Mouse (Mus musculus) testis, adult 2 months (tissue): ENCODE data around the gene Rprd1b. TPM values are rescaled to one million over a fixed set of nuclear protein-coding genes. Genes with fewer than 3 reads are reported as not detected.

Experiments used
- H3K27ac ChIP-seq: fragments of 200-500 bp; 2 replicates; pipeline ENCODE4 v1.5.1; 2012; ENCODE audit warnings: low read depth, low read length; ENCODE audit not compliant: control insufficient read depth, insufficient read depth
- H3K27me3 ChIP-seq: fragments of 200-500 bp; 2 replicates; pipeline ENCODE4 v1.6.1; 2012; ENCODE audit warnings: mild to moderate bottlenecking, low read length, moderate library complexity; ENCODE audit not compliant: control insufficient read depth, insufficient read depth
- H3K36me3 ChIP-seq: fragments of 200-500 bp; 2 replicates; pipeline ENCODE4 v1.6.1; 2012; ENCODE audit warnings: mild to moderate bottlenecking, low read length; ENCODE audit not compliant: control insufficient read depth, insufficient read depth
- H3K4me1 ChIP-seq: fragments of 200-500 bp; 2 replicates; pipeline ENCODE4 v1.6.1; 2012; ENCODE audit warnings: low read length; ENCODE audit not compliant: control insufficient read depth, insufficient read depth
- H3K4me3 ChIP-seq: fragments of 200-500 bp; 2 replicates; pipeline ENCODE4 v1.5.1; 2012; ENCODE audit warnings: low read depth, mild to moderate bottlenecking, low read length, moderate library complexity, mixed read lengths; ENCODE audit not compliant: control insufficient read depth
- CTCF ChIP-seq: fragments of 200-500 bp; IDR thresholded peaks from 2 replicates; pipeline ENCODE4 v1.5.1; 2012; ENCODE audit warnings: low read depth, mild to moderate bottlenecking, inconsistent platforms, low read length, moderate library complexity; ENCODE audit not compliant: control insufficient read depth, insufficient read depth, insufficient replicate concordance
- POLR2A ChIP-seq: fragments of 200-500 bp; IDR thresholded peaks from 2 replicates; pipeline ENCODE4 v1.6.1; 2012; ENCODE audit warnings: low read depth, mild to moderate bottlenecking, inconsistent platforms, low read length, moderate library complexity; ENCODE audit not compliant: control insufficient read depth
- polyA plus RNA-seq: library from polyadenylated mRNA; depleted of rRNA; stranded (reverse); fragments of >200 nt; gene quantifications from 2 replicates; pipeline ENCODE4 v1.2.3, GENCODE M21; 2012

The Rprd1b gene
- polyA plus RNA-seq, 1 experiment: 7.3 TPM

DNA sequence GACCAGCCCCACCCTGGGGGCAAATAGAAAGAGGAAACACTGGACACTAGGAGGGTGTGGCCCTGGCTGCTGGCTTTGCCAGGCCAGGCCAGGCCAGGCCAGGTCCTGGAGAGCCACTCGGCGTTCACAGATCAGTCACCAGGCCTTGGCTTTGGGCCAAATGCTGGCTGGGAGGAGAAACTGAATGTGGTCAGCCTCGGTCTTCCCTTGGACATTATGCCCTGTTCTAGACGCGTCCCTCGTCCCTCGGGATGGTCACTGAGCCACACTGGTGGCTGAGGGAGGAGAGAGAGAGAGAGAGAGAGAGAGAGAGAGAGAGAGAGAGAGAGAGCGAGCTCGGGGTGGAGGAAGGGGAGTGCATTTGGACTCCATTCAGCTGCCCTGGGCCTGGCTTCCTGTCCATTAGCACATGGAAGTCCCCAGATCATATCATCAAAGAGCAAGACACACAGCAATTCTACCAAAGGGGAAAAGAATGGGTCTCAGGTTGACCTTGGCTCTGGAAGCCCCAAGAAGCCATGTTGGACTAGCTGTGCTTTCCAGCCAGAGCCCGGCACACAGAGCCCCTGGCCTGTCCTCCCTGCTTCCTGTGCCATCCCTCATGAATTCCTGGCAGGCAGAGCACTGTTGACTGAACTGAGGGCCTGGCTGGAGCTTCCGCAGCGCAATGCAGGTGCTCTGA lies 93.5 kb downstream of the Rprd1b start:
- no peaks in the 10 kb centered on the region for H3K36me3 ChIP-seq
- no peak overlapping the region for H3K4me3 ChIP-seq
- H3K27me3 ChIP-seq: no peaks in the 10 kb centered on the region
- H3K4me1 ChIP-seq: no peaks in the 10 kb centered on the region; the same call in 1 of the 2 replicates
- TF ChIP-seq CTCF: no peak
- no peak for TF ChIP-seq POLR2A
- H3K27ac ChIP-seq: peak overlapping the region; percentile 77

DNA sequence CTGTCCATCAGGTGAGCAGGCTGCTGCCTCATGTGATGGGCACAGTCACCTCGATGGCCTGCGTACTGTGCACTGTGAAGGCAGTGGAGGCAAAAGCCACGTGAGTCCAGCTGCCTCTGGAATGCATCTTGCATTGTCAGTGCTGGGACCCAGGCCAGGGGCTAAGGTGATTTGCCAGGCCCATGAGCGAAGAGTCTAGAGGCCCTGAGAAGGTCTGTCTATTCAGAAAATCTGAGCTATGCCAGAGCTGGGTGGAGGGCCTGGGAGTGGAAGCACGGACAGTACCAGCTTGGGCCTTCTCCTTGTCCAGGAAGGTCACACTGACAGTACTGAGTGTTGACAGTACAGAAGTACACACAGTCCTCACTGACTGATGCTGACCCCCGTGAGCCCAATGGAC lies 94.5 kb downstream of the Rprd1b start:
- Histone ChIP-seq H3K36me3 (no peaks in the 10 kb centered on the region), H3K4me1 (no peaks in the 10 kb centered on the region; the same call in 1 of the 2 replicates), H3K4me3 (no peak overlapping the region), H3K27me3 (no peaks in the 10 kb centered on the region), H3K27ac (peak overlapping the region; percentile 77)
- no peak for TF ChIP-seq POLR2A
- no peak for TF ChIP-seq CTCF

- TF ChIP-seq POLR2A (no peak), CTCF (no peak)
- Histone ChIP-seq H3K27me3 (no peaks in the 10 kb centered on the region), H3K4me3 (no peak overlapping the region), H3K27ac (no peak overlapping the region), H3K36me3 (no peaks in the 10 kb centered on the region), H3K4me1 (peaks cover 6% of the 10 kb centered on the region)
Observed at GRCm38 (mm10) chr2:158127245-158127644, 98.9 kb downstream of the Rprd1b start.

DNA sequence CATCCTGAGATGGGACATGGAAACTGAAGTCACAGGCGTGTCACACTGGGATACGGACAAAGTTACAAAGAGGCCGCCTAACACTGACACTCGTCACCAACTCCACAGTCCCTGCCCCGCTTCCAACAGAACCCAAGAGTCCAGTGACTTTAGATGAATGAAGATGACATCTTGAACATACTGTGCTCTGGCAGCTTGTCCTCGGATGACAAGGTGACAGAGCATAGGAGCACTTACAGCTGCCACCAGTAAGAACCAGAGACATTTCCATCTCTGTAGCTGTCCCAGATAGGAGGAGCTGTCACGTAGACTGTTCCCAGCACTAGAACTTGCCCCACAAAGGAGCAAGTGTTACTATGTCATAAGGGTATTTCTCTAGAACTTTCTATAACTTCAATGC lies 99.6 kb downstream of the Rprd1b start:
- Histone ChIP-seq H3K4me3 (no peak overlapping the region), H3K4me1 (peaks cover 6% of the 10 kb centered on the region), H3K27me3 (no peaks in the 10 kb centered on the region), H3K36me3 (no peaks in the 10 kb centered on the region), H3K27ac (no peak overlapping the region)
- TF ChIP-seq POLR2A (no peak), CTCF (no peak)

- Histone ChIP-seq H3K27ac (no peak overlapping the region), H3K36me3 (no peaks in the 10 kb centered on the region), H3K4me3 (no peak overlapping the region)
Observed at GRCm38 (mm10) chr2:158128461-158129130, 100.3 kb downstream of the Rprd1b start.

GRCm38 (mm10) chr2:158129291-158130002 lies 101.2 kb downstream of the Rprd1b start:
- Histone ChIP-seq H3K36me3 (no peaks in the 10 kb centered on the region), H3K4me3 (no peak overlapping the region), H3K27me3 (no peaks in the 10 kb centered on the region), H3K4me1 (peaks cover 6% of the 10 kb centered on the region), H3K27ac (no peak overlapping the region)
- TF ChIP-seq POLR2A (no peak), CTCF (no peak)

More at GRCm38 (mm10) chr2:158128461-158129130, 100.3 kb downstream of the Rprd1b start:
- H3K4me1 ChIP-seq: peaks cover 6% of the 10 kb centered on the region
- H3K27me3 ChIP-seq: no peaks in the 10 kb centered on the region
- no peak for TF ChIP-seq CTCF
- TF ChIP-seq POLR2A: no peak

DNA sequence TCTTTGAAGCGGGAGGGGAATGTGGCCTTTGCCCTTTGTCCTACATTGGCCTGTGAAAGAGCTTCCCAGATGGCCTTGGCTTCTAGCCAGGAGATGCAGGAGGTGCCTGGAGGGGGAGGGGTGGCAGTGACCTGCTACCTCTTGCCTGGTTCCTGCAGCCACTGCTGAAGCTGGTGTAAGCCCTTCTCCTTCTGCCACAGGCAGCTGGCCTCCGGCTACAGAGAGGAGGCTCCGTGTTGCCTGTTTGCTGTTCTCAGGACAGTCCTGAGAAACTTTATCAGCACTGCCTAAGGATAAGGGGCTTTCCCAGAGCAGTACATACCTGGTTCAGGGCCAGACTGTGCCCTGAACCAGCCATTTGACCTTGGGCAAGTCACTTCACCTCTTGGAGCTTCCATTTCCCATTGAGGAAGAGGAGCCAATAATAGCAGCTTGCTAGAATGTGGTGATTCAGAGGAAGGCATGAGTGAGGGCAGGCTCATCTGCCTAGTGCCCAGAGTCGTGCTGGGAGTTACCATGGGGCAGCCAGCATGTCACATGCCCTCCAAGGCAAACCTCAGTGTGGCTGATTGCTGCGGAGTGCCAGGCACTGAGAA lies 102.2 kb downstream of the Rprd1b start:
- Histone ChIP-seq H3K27ac (peak overlapping the region; percentile 40; the same call in 1 of the 2 replicates), H3K27me3 (no peaks in the 10 kb centered on the region), H3K4me3 (no peak overlapping the region), H3K36me3 (no peaks in the 10 kb centered on the region), H3K4me1 (peaks cover 6% of the 10 kb centered on the region)
- TF ChIP-seq POLR2A (no peak), CTCF (no peak)
